Mouse (Mus musculus) megakaryocyte, embryonic 14.5 days (primary cell): Measurements from ENCODE around the gene Nrxn1. TPM values are rescaled to one million over a fixed set of nuclear protein-coding genes. Genes with fewer than 3 reads are reported as not detected.

Experiments used
- H3K27me3 ChIP-seq: replicated peaks from 2 replicates; pipeline ENCODE3; 2012; ENCODE audit warnings: inconsistent platforms
- H3K36me3 ChIP-seq: replicated peaks from 2 replicates; pipeline ENCODE3; 2012; ENCODE audit warnings: low read length, inconsistent platforms, mixed read lengths
- H3K4me1 ChIP-seq: 2 replicates; pipeline ENCODE4 v1.6.1; 2012; ENCODE audit warnings: inconsistent platforms
- H3K4me3 ChIP-seq: replicated peaks from 2 replicates; pipeline ENCODE3; 2012; ENCODE audit warnings: moderate library complexity, mild to moderate bottlenecking, inconsistent platforms
- H3K9me3 ChIP-seq: 2 replicates; pipeline ENCODE4 v1.6.1; 2012; ENCODE audit warnings: inconsistent platforms
- FLI1 ChIP-seq: IDR thresholded peaks from 2 replicates; pipeline ENCODE4 v1.6.1; 2012; ENCODE audit warnings: low read length, inconsistent platforms, mixed read lengths
- GATA1 ChIP-seq: IDR thresholded peaks from 3 replicates; pipeline ENCODE4 v1.6.1; 2012; ENCODE audit warnings: mixed read lengths, low read length, inconsistent platforms, borderline replicate concordance
- polyA plus RNA-seq: library from polyadenylated mRNA; stranded (reverse); fragments of >175 nt; gene quantifications from 2 replicates; pipeline ENCODE4 v1.2.3, GENCODE M21; 2012; ENCODE audit warnings: low replicate concordance; ENCODE audit not compliant: insufficient read depth

Nrxn1 gene
- polyA plus RNA-seq, 1 experiment: not detected

DNA sequence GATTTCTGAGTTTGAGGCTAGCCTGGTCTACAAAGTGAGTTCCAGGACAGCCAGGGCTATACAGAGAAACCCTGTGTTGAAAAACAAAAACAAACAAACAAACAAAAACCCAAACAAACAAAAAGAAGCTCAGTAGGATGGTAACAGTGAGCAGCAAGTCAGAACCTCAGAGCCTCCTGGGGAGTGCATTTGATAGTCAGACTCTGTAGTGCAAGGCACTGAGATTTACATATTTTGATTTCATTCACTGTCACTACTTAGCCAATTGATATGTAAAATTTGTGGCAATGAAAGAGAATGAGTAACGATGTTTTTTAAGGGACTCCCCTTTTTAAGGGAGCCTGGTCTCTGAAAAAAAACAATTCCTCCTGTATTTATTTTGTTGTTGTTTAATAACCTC, 304.8 kb downstream of the Nrxn1 start:
- no peak for TF ChIP-seq FLI1
- Histone ChIP-seq H3K4me1 (no peaks in the 10 kb centered on the region), H3K27me3 (no peaks in the 10 kb centered on the region), H3K4me3 (no peak overlapping the region), H3K9me3 (no peaks in the 10 kb centered on the region), H3K36me3 (no peaks in the 10 kb centered on the region)

- Histone ChIP-seq H3K36me3 (no peaks in the 10 kb centered on the region), H3K27me3 (no peaks in the 10 kb centered on the region), H3K4me1 (no peaks in the 10 kb centered on the region), H3K9me3 (no peaks in the 10 kb centered on the region), H3K4me3 (no peak overlapping the region)
- TF ChIP-seq GATA1: no peak
- no peak for TF ChIP-seq FLI1
Measured at GRCm38 (mm10) chr17:90787121-90787788, 305.6 kb downstream of the Nrxn1 start.

DNA sequence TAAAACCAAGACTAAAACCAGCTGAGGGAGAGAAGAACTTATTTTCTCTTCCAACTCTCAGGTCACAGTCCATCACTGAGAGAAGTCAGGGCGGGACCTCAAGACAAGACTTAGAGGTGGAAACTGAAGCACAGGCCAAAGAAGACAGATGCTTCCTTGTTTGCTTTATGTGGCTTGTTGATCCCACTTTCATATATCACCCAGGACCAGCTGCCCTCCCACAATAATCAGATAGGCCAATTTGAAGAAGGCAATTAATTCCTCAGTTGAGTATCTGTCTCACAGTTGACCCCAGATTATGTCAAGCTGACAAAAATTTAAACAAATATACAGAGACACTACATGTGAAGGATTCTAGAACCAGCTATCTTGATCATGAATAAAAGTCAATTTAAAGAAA, 312.4 kb downstream of the Nrxn1 start:
- TF ChIP-seq GATA1: no peak
- no peak for TF ChIP-seq FLI1

DNA sequence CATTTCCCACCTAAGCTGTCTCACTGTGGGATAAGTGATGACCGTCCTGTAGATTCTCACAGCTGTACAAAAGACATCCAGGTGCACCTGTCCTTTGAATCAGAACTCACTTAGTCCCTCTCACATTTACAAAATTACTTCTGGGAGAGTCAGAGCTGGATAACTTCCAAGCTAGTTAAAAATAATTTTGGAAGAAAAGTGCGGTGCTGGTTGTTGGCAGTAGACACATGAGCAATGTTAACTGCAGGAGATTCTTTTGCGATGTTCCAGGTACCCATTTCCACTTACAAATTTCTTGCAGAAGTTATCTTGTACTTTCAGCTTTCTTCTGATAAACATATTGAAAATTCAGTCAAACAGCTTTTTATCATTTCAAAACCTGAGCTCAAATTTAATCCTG, 317.5 kb downstream of the Nrxn1 start:
- Histone ChIP-seq H3K4me1 (no peaks in the 10 kb centered on the region), H3K36me3 (no peaks in the 10 kb centered on the region), H3K4me3 (no peak overlapping the region), H3K9me3 (no peaks in the 10 kb centered on the region), H3K27me3 (no peaks in the 10 kb centered on the region)
- TF ChIP-seq FLI1 (no peak), GATA1 (no peak)

More for the DNA sequence above, 312.4 kb downstream of the Nrxn1 start:
- Histone ChIP-seq H3K9me3 (no peaks in the 10 kb centered on the region), H3K27me3 (no peaks in the 10 kb centered on the region), H3K4me3 (no peak overlapping the region), H3K4me1 (no peaks in the 10 kb centered on the region), H3K36me3 (no peaks in the 10 kb centered on the region)

- H3K9me3 ChIP-seq: no peaks in the 10 kb centered on the region
- H3K27me3 ChIP-seq: no peaks in the 10 kb centered on the region
- no peaks in the 10 kb centered on the region for H3K4me1 ChIP-seq
- no peaks in the 10 kb centered on the region for H3K36me3 ChIP-seq
- TF ChIP-seq FLI1 (no peak), GATA1 (no peak)
- H3K4me3 ChIP-seq: no peak overlapping the region
Measured at GRCm38 (mm10) chr17:90773233-90773632, 319.6 kb downstream of the Nrxn1 start.

GRCm38 (mm10) chr17:90768216-90768615, 324.7 kb downstream of the Nrxn1 start:
- Histone ChIP-seq H3K9me3 (peaks cover 5% of the 10 kb centered on the region; the same call in 1 of the 2 replicates), H3K27me3 (no peaks in the 10 kb centered on the region), H3K36me3 (no peaks in the 10 kb centered on the region), H3K4me3 (no peak overlapping the region), H3K4me1 (no peaks in the 10 kb centered on the region)
- TF ChIP-seq GATA1: no peak
- TF ChIP-seq FLI1: no peak

DNA sequence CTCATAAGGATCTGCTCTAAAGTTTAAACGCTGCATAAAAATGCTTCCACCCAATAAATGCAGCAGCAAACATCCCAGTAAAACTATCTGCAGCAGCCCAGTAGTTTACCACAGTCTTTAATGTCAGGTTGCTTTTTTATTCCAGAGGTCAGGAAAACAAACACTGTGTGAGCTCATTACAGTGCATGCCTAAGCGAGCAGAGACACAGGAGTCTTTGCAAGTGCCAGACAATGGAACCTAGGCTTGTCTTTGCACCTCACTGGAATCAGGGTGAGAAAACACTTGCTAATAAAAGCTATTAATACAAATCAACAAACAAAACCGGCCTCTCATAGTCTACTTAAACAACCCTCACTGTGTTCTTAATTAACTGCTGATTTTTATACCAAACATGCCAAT, 365.7 kb downstream of the Nrxn1 start:
- TF ChIP-seq GATA1 (no peak), FLI1 (no peak)
- Histone ChIP-seq H3K4me1 (no peaks in the 10 kb centered on the region), H3K27me3 (no peaks in the 10 kb centered on the region), H3K9me3 (no peaks in the 10 kb centered on the region), H3K36me3 (no peaks in the 10 kb centered on the region), H3K4me3 (no peak overlapping the region)

GRCm38 (mm10) chr17:90704773-90705172, 388.1 kb downstream of the Nrxn1 start:
- H3K9me3 ChIP-seq: no peaks in the 10 kb centered on the region
- TF ChIP-seq FLI1 (no peak), GATA1 (no peak)
- no peaks in the 10 kb centered on the region for H3K4me1 ChIP-seq
- no peaks in the 10 kb centered on the region for H3K27me3 ChIP-seq
- no peaks in the 10 kb centered on the region for H3K36me3 ChIP-seq
- H3K4me3 ChIP-seq: no peak overlapping the region

DNA sequence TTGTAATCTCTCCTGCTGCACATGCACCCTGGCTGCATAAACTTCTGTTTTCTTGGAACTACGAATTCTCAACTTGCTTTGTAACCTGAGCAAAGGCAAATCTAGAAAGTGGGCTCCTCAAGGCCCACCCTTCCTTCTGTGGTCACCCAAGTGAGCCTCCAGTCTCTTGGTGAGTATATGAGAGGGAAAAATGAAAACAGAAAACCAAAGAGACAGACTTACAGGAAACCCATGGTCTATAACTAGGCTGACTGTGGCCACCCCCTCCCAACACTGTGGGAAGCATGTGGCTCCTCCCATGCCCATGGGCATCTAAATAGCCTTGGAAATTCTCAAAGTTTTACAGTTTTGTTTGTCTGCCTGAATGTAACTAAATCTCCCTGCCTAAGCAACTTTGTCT, 390.2 kb downstream of the Nrxn1 start:
- H3K27me3 ChIP-seq: no peaks in the 10 kb centered on the region
- H3K9me3 ChIP-seq: no peaks in the 10 kb centered on the region
- H3K4me1 ChIP-seq: no peaks in the 10 kb centered on the region
- no peak for TF ChIP-seq GATA1
- no peak for TF ChIP-seq FLI1
- no peak overlapping the region for H3K4me3 ChIP-seq
- no peaks in the 10 kb centered on the region for H3K36me3 ChIP-seq

DNA sequence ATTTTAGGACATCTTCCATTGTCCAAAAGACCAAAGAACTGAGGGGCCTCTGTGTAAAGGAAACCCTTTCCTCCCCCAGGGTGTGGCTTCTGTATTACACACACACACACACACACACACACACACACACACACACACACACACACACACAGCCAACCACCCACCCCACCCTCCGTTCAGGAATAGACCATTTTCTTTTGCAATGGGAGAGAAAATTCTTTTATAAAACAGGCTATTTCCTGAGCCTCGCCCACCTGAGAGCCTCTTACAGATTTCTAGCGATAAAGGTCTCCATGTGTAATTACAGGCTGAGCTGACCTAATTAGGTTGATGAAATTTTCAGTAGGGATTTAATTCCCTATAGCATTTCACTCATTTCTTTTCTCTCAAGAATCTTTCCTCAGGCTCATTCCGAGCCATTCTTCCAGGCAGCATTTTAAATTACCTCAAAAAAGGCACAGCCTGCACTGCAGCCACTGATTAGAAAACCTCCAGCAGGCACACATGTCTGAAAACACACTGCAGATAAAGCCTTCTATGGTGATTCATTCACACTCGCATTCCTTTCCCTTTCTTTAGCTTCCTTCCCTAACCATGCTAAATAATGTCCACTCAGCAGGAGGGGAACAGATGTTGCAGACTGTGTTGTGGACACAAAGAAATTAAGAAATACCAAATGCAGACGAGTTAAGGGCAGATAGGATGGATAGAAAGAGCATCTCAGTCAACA, 396.6 kb downstream of the Nrxn1 start:
- TF ChIP-seq FLI1: no peak
- no peak for TF ChIP-seq GATA1

More for the DNA sequence above, 396.6 kb downstream of the Nrxn1 start:
- H3K36me3 ChIP-seq: no peaks in the 10 kb centered on the region
- H3K4me1 ChIP-seq: no peaks in the 10 kb centered on the region
- H3K27me3 ChIP-seq: no peaks in the 10 kb centered on the region
- no peaks in the 10 kb centered on the region for H3K9me3 ChIP-seq
- no peak overlapping the region for H3K4me3 ChIP-seq
